Mouse (Mus musculus) gastrocnemius, postnatal 36 days (tissue): ENCODE data around the gene Methig1. TPM values are rescaled to one million over a fixed set of nuclear protein-coding genes. Genes with fewer than 3 reads are reported as not detected.

Experiments
- DNase-seq, 2 experiments: peaks; one replicate each; pipeline ENCODE4 v3.0.0; 2022
- intact Hi-C: fragments of 180-260 bp; cut with DNase I; formaldehyde crosslinking; loops from one replicate; pipeline ENCODE4 v1.15.1; 2025
- total RNA-seq, 2 experiments: library from RNA; stranded (reverse); gene quantifications; 2 replicates each; pipeline ENCODE4 v1.2.3; 2021

Gene Methig1
- total RNA-seq, 2 experiments from 2014 or later: not detected

DNA sequence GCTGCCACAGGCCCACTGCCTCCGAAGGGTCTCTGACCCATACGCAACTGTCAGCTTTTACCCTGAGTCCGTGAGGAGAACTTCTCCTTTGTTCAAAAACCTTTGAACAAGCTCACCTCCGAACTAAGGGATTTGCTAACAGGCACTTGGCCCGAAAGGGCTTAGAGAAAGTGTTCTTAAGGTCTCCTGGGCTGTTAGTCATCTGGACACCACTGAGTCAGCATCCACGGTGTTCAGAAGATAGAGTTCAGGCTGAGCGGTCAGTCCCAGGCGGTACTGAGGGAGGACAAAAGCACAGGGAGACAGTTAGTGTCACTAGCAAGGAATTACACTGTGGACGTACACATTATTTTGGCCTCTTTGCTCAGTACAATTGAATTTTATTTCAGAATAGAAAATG lies 35.9 kb downstream of the Methig1 start:
- intact Hi-C loops: no loop called here
- no peak for DNase-seq

DNA sequence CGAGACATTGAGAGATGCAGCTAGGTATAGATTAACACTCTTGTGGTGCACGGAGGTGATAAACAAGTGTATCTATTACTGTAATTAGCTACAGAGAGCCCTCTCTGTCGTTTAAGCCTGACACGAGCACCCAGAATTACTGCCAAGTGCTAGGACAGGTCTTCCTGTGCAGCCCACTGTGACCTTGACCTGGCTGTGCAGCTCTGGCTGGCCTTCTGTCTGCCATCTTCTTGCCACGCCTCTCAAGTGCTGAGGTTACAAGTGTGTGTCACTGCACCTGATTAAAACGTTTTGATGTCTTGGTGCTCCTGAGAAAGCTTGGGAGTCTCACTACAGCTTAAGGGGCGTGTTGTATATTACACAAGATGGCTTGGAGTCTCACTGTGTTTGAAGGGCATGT lies 38.1 kb downstream of the Methig1 start:
- no peak for DNase-seq
- intact Hi-C loops: loop anchor here (5.0 kb wide), 1 partner anchor 66 kb away; no protein-coding TSS in a partner anchor

DNA sequence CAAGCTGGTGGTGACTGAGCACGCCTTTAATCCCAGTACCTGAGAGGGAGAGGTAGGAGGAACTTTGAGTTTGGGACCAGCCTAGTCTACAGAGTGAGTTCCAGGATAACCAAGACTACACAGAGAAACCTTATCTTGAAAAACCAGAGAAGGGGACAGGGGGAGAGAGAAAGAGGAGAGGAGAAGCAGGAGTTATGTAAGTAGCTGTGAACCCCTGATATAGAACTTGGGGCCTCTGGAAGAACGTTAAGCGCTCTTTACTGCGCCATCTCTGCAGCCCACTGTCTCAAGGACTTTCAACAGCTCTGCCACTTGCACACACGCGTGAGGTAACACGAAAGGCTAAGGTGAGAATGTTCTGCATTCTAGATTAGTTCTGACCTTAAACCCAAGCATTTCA lies 38.6 kb downstream of the Methig1 start:
- DNase-seq: no peak
- intact Hi-C loops: loop anchor here (5.0 kb wide), 1 partner anchor 66 kb away; no protein-coding TSS in a partner anchor

- intact Hi-C loops: loop anchor here (5.0 kb wide), 1 partner anchor 64 kb away; no protein-coding TSS in a partner anchor
- DNase-seq: no peak
Observed at GRCm38 (mm10) chr15:100393016-100393415, 40.1 kb downstream of the Methig1 start.

DNA sequence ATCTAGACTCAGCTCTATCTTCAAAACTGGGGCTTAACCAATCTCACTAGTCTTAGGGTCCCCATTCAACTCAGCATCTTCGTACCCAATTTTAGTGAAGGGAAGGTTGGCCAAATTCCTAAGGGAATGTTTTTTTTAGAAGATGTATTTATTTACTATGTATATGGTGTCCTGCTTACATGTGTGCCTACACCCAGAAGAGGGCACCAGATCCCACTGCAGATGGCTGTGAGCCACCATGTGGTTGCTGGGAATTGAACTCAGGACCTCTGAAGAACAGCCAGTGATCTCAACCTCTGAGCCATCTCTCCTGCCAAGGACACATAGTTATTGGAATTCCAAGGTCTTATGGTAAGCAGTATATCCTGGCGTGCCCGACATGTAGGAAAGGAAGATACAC lies 42.6 kb downstream of the Methig1 start:
- intact Hi-C loops: no loop called here
- no peak for DNase-seq

DNA sequence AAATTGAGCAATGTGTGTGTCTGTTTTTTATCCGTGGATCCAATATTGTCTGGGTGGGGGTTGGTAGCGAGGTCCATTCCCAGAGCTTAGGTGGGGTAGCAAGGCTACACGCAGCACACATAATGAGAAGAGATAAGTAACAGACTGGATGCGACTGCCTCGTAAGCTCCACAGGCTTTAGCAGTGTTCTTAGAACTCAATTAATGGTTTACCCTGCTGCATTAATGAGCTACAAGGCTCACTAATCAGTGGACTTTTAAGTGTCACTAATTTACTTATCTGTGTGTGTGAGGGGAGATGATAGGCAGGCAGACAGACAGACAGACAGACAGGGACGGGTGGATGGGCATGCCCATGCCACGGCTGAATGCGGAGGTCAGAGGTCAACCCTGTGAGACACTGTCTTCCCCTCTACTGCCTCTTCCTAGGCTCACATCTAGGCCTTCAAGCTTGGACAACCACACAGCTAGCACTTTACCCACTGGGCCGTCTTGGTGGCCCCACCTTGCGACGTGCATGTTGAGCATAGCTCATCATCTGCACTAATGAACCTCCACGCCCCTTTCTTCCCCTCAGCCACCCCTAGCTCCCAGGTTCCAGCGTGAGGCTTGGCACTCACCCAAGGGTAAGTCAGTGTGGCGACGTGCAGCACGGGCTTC lies 47.8 kb downstream of the Methig1 start:
- intact Hi-C loops: no loop called here
- DNase-seq: no peak

- intact Hi-C loops: no loop called here
- no peak for DNase-seq
Observed at GRCm38 (mm10) chr15:100401811-100402210, 48.9 kb downstream of the Methig1 start.

GRCm38 (mm10) chr15:100402347-100402746 lies 49.4 kb downstream of the Methig1 start:
- intact Hi-C loops: no loop called here
- no peak for DNase-seq

- no peak for DNase-seq
- intact Hi-C loops: no loop called here
Observed at GRCm38 (mm10) chr15:100402798-100403197, 49.8 kb downstream of the Methig1 start.

DNA sequence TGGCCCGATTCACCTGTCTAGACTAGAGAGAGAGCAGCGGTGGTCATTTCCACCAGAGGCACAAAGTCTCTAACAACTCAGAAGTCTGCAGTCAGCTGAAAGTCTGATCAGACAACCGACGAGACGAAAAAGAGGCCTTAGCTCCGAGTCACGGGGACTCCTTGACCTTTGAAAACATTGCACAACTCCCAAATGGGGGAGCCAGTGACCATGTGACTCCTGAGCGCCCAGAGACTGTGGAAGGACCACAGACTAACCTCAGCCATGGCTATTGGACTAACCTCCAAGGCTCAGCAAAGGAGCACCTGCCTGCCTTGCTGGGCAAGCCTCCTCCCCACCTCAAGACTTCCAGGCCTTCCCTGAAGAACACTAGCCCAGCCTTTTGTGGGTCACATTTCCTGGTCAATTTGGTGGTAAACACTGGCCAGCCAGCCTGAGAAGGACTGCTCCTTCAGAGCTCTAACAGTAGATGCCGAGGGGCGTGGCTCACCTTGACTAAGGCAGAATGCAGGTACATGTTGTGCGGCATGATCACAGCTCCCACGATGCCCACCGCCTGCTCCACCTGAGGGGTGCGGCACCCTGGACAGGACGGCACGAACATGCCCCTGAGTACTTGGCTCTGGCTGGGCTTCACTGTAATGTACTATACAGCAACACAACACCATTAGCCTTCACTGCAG lies 50.5 kb downstream of the Methig1 start:
- no peak for DNase-seq
- intact Hi-C loops: no loop called here

DNA sequence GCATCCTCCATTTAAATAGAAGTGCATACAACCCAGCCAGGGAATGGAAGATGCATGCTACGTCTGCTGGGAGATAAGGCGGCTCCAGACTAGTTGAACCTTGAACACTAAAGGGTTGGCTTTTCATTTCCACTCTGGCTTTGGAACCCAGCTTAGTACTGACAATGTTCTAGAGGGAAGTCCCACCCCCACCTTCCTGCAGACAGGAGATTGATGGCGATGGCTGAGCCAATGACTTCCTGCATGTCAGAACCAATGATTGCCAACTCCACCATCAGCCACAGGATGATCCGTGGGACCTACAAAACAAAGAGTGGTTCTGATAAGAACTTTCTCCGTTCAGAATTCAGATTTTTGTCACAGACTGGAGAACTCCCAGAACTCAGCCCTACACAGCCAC lies 53.1 kb downstream of the Methig1 start:
- intact Hi-C loops: no loop called here
- no peak for DNase-seq

- DNase-seq: no peak
- intact Hi-C loops: no loop called here
Observed at GRCm38 (mm10) chr15:100410918-100411672, 58.1 kb downstream of the Methig1 start.

GRCm38 (mm10) chr15:100411731-100412130 lies 58.8 kb downstream of the Methig1 start:
- intact Hi-C loops: no loop called here
- DNase-seq: no peak

GRCm38 (mm10) chr15:100413306-100413705 lies 60.4 kb downstream of the Methig1 start:
- intact Hi-C loops: no loop called here
- no peak for DNase-seq

- DNase-seq: no peak
- intact Hi-C loops: no loop called here
Observed at GRCm38 (mm10) chr15:100414011-100414410, 61.1 kb downstream of the Methig1 start.

DNA sequence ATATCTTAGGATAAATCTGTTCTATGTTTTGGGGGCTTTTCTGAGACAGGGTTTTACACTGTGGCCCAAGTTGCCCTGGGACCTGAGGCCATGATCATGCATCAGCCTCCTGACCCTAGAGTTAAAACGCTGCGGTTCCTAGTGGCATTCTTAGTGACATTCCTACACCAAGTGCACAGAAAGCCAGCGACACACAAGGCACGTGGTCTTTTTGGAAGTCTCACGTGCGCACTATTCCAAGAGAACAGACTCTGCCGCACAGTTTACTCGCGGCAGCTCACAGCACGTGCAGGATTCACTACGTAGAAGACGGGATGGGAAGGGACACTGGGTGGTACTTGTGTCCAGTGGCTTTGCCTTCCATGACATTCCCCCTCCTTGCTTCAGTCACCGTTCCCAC lies 62.0 kb downstream of the Methig1 start:
- intact Hi-C loops: no loop called here
- DNase-seq: no peak

- intact Hi-C loops: no loop called here
- no peak for DNase-seq
Observed at GRCm38 (mm10) chr15:100415684-100416083, 62.7 kb downstream of the Methig1 start.

GRCm38 (mm10) chr15:100417854-100418450 lies 65.0 kb downstream of the Methig1 start:
- DNase-seq: no peak
- intact Hi-C loops: no loop called here

DNA sequence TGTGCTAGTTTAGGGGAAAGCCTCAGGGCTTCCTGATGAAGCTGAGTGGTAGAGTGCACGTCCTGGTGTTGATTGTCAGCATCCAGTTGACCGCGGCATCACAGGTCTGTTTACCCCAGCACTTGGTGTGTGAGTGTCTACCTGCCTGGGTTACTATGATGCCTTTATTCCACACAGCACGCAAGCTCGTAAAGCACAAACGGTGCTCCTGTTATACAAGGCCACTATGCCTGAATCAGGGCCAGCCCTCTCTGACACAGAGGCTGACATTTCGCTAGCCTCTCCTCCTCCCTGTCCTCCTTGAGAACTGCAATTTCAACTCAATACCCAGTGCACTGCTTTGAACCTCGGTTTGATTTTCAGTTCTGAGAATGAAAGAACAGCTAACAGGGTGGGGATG lies 66.4 kb downstream of the Methig1 start:
- intact Hi-C loops: no loop called here
- DNase-seq: no peak

GRCm38 (mm10) chr15:100419901-100420745 lies 67.2 kb downstream of the Methig1 start:
- DNase-seq: no peak
- intact Hi-C loops: no loop called here
